Mouse (Mus musculus): ENCODE results near the gene Bcl2a1d.
"Not testable (repeated sequence)": the region's sequence is repeated elsewhere in the genome, so short reads cannot be mapped to it uniquely, and the experiment has no call there.

DNA sequence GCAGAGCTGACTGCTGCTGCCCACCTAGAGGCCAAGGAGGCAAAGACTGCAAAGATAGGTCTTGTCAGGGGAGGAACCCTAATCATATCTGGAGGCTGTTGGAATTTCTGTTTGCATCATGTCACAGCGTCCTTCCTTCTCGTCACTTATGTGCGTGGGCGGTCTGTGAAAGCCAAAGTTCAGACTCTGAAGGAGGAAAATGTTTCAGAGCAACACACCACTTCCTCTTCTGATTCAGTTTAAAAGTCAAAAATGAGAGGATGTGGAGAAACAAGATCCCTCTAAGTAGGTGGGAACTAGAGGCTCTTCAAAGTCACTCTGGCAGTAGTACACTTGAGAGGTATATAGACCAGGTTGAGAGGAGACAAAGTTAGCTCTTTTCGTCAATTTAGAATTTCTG, at the start of gene Bcl2a1d:
- TF ChIP-seq CTCF (IDR thresholded peaks at IDR 0.05; ENCODE audit: control insufficient read depth, insufficient read depth, insufficient read length); MYOG (IDR thresholded peaks at IDR 0.05; ENCODE audit: control insufficient read depth, extremely low read depth, insufficient read length); FOSL1 (IDR thresholded peaks at IDR 0.05; ENCODE audit: insufficient read depth, low read length, poor library complexity, severe bottlenecking): not testable (repeated sequence)

Data from C2C12 (cell line).